Mouse (Mus musculus) heart, embryonic 15.5 days (tissue): Measurements from ENCODE around the gene Trpc2. TPM values are rescaled to one million over a fixed set of nuclear protein-coding genes. Genes with fewer than 3 reads are reported as not detected.

Experiments
- ATAC-seq: fragments of 200-750 bp; cut with Nextera tagmentation; replicated peaks from 2 replicates; pipeline ENCODE4 v1.8.0; 2017; ENCODE audit warnings: low read depth, moderate TSS enrichment; ENCODE audit not compliant: insufficient number of reproducible peaks, insufficient read depth, low FRiP score
- H3K27ac ChIP-seq: fragments of 300-500 bp; sonication (generic); 2 replicates; pipeline ENCODE4 v1.5.1; 2015; ENCODE audit warnings: mild to moderate bottlenecking, inconsistent platforms
- H3K27me3 ChIP-seq: fragments of 300-500 bp; sonication (generic); 2 replicates; pipeline ENCODE4 v1.6.1; 2015; ENCODE audit warnings: inconsistent platforms
- H3K36me3 ChIP-seq: fragments of 300-500 bp; sonication (generic); 2 replicates; pipeline ENCODE4 v1.6.1; 2015; ENCODE audit warnings: mild to moderate bottlenecking, inconsistent platforms
- H3K4me1 ChIP-seq: fragments of 300-500 bp; sonication (generic); replicated peaks from 2 replicates; pipeline ENCODE4 v1.6.1; 2015; ENCODE audit warnings: inconsistent platforms
- H3K4me2 ChIP-seq: fragments of 300-500 bp; sonication (generic); 2 replicates; pipeline ENCODE4 v1.6.1; 2015; ENCODE audit warnings: inconsistent platforms, mild to moderate bottlenecking, moderate library complexity
- H3K4me3 ChIP-seq: fragments of 300-500 bp; sonication (generic); 2 replicates; pipeline ENCODE4 v1.5.1; 2015; ENCODE audit warnings: mild to moderate bottlenecking, inconsistent platforms
- H3K9ac ChIP-seq: fragments of 300-500 bp; sonication (generic); 2 replicates; pipeline ENCODE4 v1.6.1; 2015; ENCODE audit warnings: mild to moderate bottlenecking, inconsistent platforms
- H3K9me3 ChIP-seq: fragments of 300-500 bp; sonication (generic); replicated peaks from 2 replicates; pipeline ENCODE4 v1.6.1; 2016; ENCODE audit warnings: inconsistent platforms
- WGBS: fragments of 180-500 bp; shearing (Covaris S2); methylation state at CpG from one replicate; pipeline ENCODE4 v1.1.7; 2015; ENCODE audit warnings: mixed read lengths; 5-methylcytosine and 5-hydroxymethylcytosine counted together
- polyA plus RNA-seq: library from polyadenylated mRNA; unstranded; fragments of >200 nt; fragmentation: Nextera tagmentation; extraction: Ambion mirVana; gene quantifications from 2 replicates; pipeline ENCODE4 v1.2.1, GENCODE M21; 2015

The Trpc2 gene
- polyA plus RNA-seq, 1 experiment from 2014 or later: not detected

GRCm38 (mm10) chr7:102066363-102066762 lies 16.6 kb upstream of the Trpc2 start:
- Histone ChIP-seq H3K4me3 (peak overlapping the region; percentile 77), H3K9me3 (no peaks in the 10 kb centered on the region), H3K9ac (peak overlapping the region; percentile 56), H3K27ac (peak overlapping the region; percentile 79; the same call in 1 of the 2 replicates), H3K4me1 (peaks cover 15% of the 10 kb centered on the region), H3K4me2 (peak overlapping the region; percentile 73), H3K27me3 (no peaks in the 10 kb centered on the region), H3K36me3 (0 out of 2 replicates have a peak, but pooled peaks cover 3% of the 10 kb centered on the region)
- ATAC-seq: no peak
- 66% methylated on average over 6 of the region's 6 CpGs for WGBS

- Histone ChIP-seq H3K36me3 (peaks cover 84% of the 10 kb centered on the region), H3K9ac (no peak overlapping the region), H3K27me3 (no peaks in the 10 kb centered on the region), H3K9me3 (no peaks in the 10 kb centered on the region), H3K27ac (no peak overlapping the region), H3K4me2 (no peak overlapping the region), H3K4me1 (no peaks in the 10 kb centered on the region), H3K4me3 (no peak overlapping the region)
- 82% methylated on average over 7 of the region's 7 CpGs for WGBS
- no peak for ATAC-seq
These were observed 6.1 kb upstream of the Trpc2 start for GRCm38 (mm10) chr7:102076714-102077296.

- H3K9me3 ChIP-seq: no peaks in the 10 kb centered on the region
- H3K36me3 ChIP-seq: peaks cover 83% of the 10 kb centered on the region
- WGBS: 78% methylated on average over 7 of the region's 7 CpGs
- no peak overlapping the region for H3K9ac ChIP-seq
- no peaks in the 10 kb centered on the region for H3K27me3 ChIP-seq
- H3K27ac ChIP-seq: no peak overlapping the region
- ATAC-seq: no peak
- no peak overlapping the region for H3K4me3 ChIP-seq
- no peak overlapping the region for H3K4me2 ChIP-seq
- no peaks in the 10 kb centered on the region for H3K4me1 ChIP-seq
These were observed 4.4 kb upstream of the Trpc2 start for GRCm38 (mm10) chr7:102078517-102078916.

- 84% methylated on average over 8 of the region's 8 CpGs for WGBS
- Histone ChIP-seq H3K36me3 (peaks cover 69% of the 10 kb centered on the region), H3K27me3 (no peaks in the 10 kb centered on the region), H3K4me1 (no peaks in the 10 kb centered on the region), H3K4me2 (no peak overlapping the region), H3K9me3 (no peaks in the 10 kb centered on the region), H3K27ac (no peak overlapping the region), H3K9ac (no peak overlapping the region), H3K4me3 (no peak overlapping the region)
- no peak for ATAC-seq
These were observed 2.6 kb upstream of the Trpc2 start for GRCm38 (mm10) chr7:102080311-102080710.

GRCm38 (mm10) chr7:102081784-102082183 lies 1.1 kb upstream of the Trpc2 start:
- Histone ChIP-seq H3K9ac (no peak overlapping the region), H3K4me1 (no peaks in the 10 kb centered on the region), H3K9me3 (no peaks in the 10 kb centered on the region), H3K4me3 (no peak overlapping the region), H3K27me3 (no peaks in the 10 kb centered on the region), H3K36me3 (peaks cover 60% of the 10 kb centered on the region), H3K4me2 (no peak overlapping the region), H3K27ac (no peak overlapping the region)
- WGBS: 93% methylated on average over 5 of the region's 5 CpGs
- ATAC-seq: no peak

GRCm38 (mm10) chr7:102084041-102084696 lies 1.3 kb downstream of the Trpc2 start:
- Histone ChIP-seq H3K27me3 (no peaks in the 10 kb centered on the region), H3K4me2 (no peak overlapping the region), H3K36me3 (peaks cover 41% of the 10 kb centered on the region), H3K27ac (no peak overlapping the region), H3K4me3 (no peak overlapping the region), H3K4me1 (no peaks in the 10 kb centered on the region), H3K9me3 (no peaks in the 10 kb centered on the region), H3K9ac (no peak overlapping the region)
- ATAC-seq: no peak
- WGBS: 76% methylated on average over 26 of the region's 26 CpGs

- no peak overlapping the region for H3K4me3 ChIP-seq
- no peaks in the 10 kb centered on the region for H3K27me3 ChIP-seq
- WGBS: 85% methylated on average over 4 of the region's 4 CpGs
- H3K27ac ChIP-seq: no peak overlapping the region
- H3K9ac ChIP-seq: no peak overlapping the region
- H3K36me3 ChIP-seq: peaks cover 16% of the 10 kb centered on the region
- no peaks in the 10 kb centered on the region for H3K9me3 ChIP-seq
- no peaks in the 10 kb centered on the region for H3K4me1 ChIP-seq
- H3K4me2 ChIP-seq: no peak overlapping the region
- no peak for ATAC-seq
These were observed 4.4 kb downstream of the Trpc2 start for GRCm38 (mm10) chr7:102087336-102087735.

GRCm38 (mm10) chr7:102099760-102100661 lies 17.1 kb downstream of the Trpc2 start:
- Histone ChIP-seq H3K27me3 (no peaks in the 10 kb centered on the region), H3K4me2 (peak overlapping the region; percentile 69), H3K27ac (peak overlapping the region; percentile 0; the same call in 1 of the 2 replicates), H3K9ac (peak overlapping the region; percentile 19; the same call in 1 of the 2 replicates), H3K4me1 (peaks cover 29% of the 10 kb centered on the region), H3K9me3 (no peaks in the 10 kb centered on the region), H3K4me3 (peak overlapping the region; percentile 37), H3K36me3 (no peaks in the 10 kb centered on the region)
- peak; percentile 61; the same call in 1 of the 2 replicates for ATAC-seq
- whole genome bisulfite sequencing: 6% methylated on average over 30 of the region's 30 CpGs

GRCm38 (mm10) chr7:102100868-102101267 lies 18.0 kb downstream of the Trpc2 start:
- Histone ChIP-seq H3K9ac (no peak overlapping the region), H3K27me3 (no peaks in the 10 kb centered on the region), H3K9me3 (no peaks in the 10 kb centered on the region), H3K4me2 (no peak overlapping the region), H3K36me3 (no peaks in the 10 kb centered on the region), H3K4me1 (peaks cover 29% of the 10 kb centered on the region), H3K27ac (peak overlapping the region; percentile 0; the same call in 1 of the 2 replicates), H3K4me3 (no peak overlapping the region)
- WGBS: 63% methylated on average over 5 of the region's 5 CpGs
- ATAC-seq: no peak

GRCm38 (mm10) chr7:102101487-102101886 lies 18.6 kb downstream of the Trpc2 start, which contains the start of gene Art1:
Gene Art1, plus strand, starts transcription at chr7:102101743.
- H3K4me1 ChIP-seq: peaks cover 31% of the 10 kb centered on the region
- no peak within 1 kb of the TSS for H3K4me3 ChIP-seq
- ATAC-seq: no peak
- 50% methylated on average over 5 of the region's 5 CpGs for WGBS
- H3K4me2 ChIP-seq: peak within 1 kb of the TSS; percentile 69
- peak within 1 kb of the TSS; percentile 0; the same call in 1 of the 2 replicates for H3K27ac ChIP-seq
- no peak within 1 kb of the TSS for H3K9ac ChIP-seq
- no peaks in the 10 kb centered on the region for H3K27me3 ChIP-seq
- no peaks in the 10 kb centered on the region for H3K36me3 ChIP-seq
- H3K9me3 ChIP-seq: no peaks in the 10 kb centered on the region

GRCm38 (mm10) chr7:102102241-102102640 lies 19.3 kb downstream of the Trpc2 start:
- no peak for ATAC-seq
- no peak overlapping the region for H3K27ac ChIP-seq

More at GRCm38 (mm10) chr7:102102241-102102640, 19.3 kb downstream of the Trpc2 start:
- peaks cover 39% of the 10 kb centered on the region for H3K4me1 ChIP-seq
- no peak overlapping the region for H3K4me3 ChIP-seq
- no peak overlapping the region for H3K9ac ChIP-seq
- no peaks in the 10 kb centered on the region for H3K36me3 ChIP-seq
- H3K4me2 ChIP-seq: no peak overlapping the region
- H3K9me3 ChIP-seq: no peaks in the 10 kb centered on the region
- no peaks in the 10 kb centered on the region for H3K27me3 ChIP-seq
- 42% methylated on average over 8 of the region's 8 CpGs for WGBS
